Mouse (Mus musculus) mouse trophoblast stem cell (cell line): ENCODE measurements around the gene Vps53.

ENCODE experiments used
- in situ Hi-C, 2 experiments: fragments of 300-500 bp; cut with MseI, MboI; formaldehyde crosslinking; loops; 2 replicates in 1 of 2; 3 replicates in 1 of 2; pipeline ENCODE4 v1.15.1; 2025

Gene Vps53

GRCm38 (mm10) chr11:76168976-76169375 is 10.5 kb downstream of the Vps53 start:
- in situ Hi-C loops: no loop called here

- in situ Hi-C loops: no loop called here
Measured at GRCm38 (mm10) chr11:76167079-76167765, 12.2 kb downstream of the Vps53 start.

GRCm38 (mm10) chr11:76166657-76167056 is 12.8 kb downstream of the Vps53 start:
- in situ Hi-C loops: no loop called here

GRCm38 (mm10) chr11:76160251-76160650 is 19.2 kb downstream of the Vps53 start:
- in situ Hi-C loops: no loop called here

- in situ Hi-C loops: no loop called here
Measured at GRCm38 (mm10) chr11:76158375-76158774, 21.1 kb downstream of the Vps53 start.

- in situ Hi-C loops: loop anchor here in 1 of 2 experiments (5.0 kb wide), 1 partner anchor 68 kb away; no protein-coding TSS in a partner anchor
Measured at GRCm38 (mm10) chr11:76154861-76155260, 24.6 kb downstream of the Vps53 start.

- in situ Hi-C loops: loop anchor here in 1 of 2 experiments (5.0 kb wide), 1 partner anchor 67 kb away; no protein-coding TSS in a partner anchor
Measured at GRCm38 (mm10) chr11:76154200-76154599, 25.2 kb downstream of the Vps53 start.

- in situ Hi-C loops: loop anchor here in 1 of 2 experiments (5.0 kb wide), 1 partner anchor 66 kb away; no protein-coding TSS in a partner anchor
Measured at GRCm38 (mm10) chr11:76153236-76153951, 26.1 kb downstream of the Vps53 start.

- in situ Hi-C loops: loop anchor here in 1 of 2 experiments (5.0 kb wide), 1 partner anchor 64 kb away; no protein-coding TSS in a partner anchor
Measured at GRCm38 (mm10) chr11:76150980-76151379, 28.5 kb downstream of the Vps53 start.

- in situ Hi-C loops: no loop called here
Measured at GRCm38 (mm10) chr11:76148055-76149008, 31.1 kb downstream of the Vps53 start.

- in situ Hi-C loops: no loop called here
Measured at GRCm38 (mm10) chr11:76146187-76147010, 33.0 kb downstream of the Vps53 start.

- in situ Hi-C loops: no loop called here
Measured at GRCm38 (mm10) chr11:76145169-76145568, 34.3 kb downstream of the Vps53 start.

GRCm38 (mm10) chr11:76144386-76144785 is 35.1 kb downstream of the Vps53 start:
- in situ Hi-C loops: no loop called here

GRCm38 (mm10) chr11:76137996-76138395 is 41.5 kb downstream of the Vps53 start:
- in situ Hi-C loops: no loop called here

GRCm38 (mm10) chr11:76135641-76136437 is 43.6 kb downstream of the Vps53 start:
- in situ Hi-C loops: no loop called here

GRCm38 (mm10) chr11:76130859-76131258 is 48.6 kb downstream of the Vps53 start:
- in situ Hi-C loops: no loop called here

GRCm38 (mm10) chr11:76125386-76125785 is 54.1 kb downstream of the Vps53 start:
- in situ Hi-C loops: no loop called here

- in situ Hi-C loops: no loop called here
Measured at GRCm38 (mm10) chr11:76123517-76123916, 55.9 kb downstream of the Vps53 start.

- in situ Hi-C loops: no loop called here
Measured at GRCm38 (mm10) chr11:76122571-76122970, 56.9 kb downstream of the Vps53 start.

- in situ Hi-C loops: no loop called here
Measured at GRCm38 (mm10) chr11:76121086-76121485, 58.4 kb downstream of the Vps53 start.
